Mouse (Mus musculus) adrenal gland, postnatal 36 days (tissue): ENCODE measurements around the gene Wfdc1. TPM values are rescaled to one million over a fixed set of nuclear protein-coding genes. Genes with fewer than 3 reads are reported as not detected.

Experiments
- DNase-seq, 2 experiments: peaks; one replicate each; pipeline ENCODE4 v3.0.0; 2021; ENCODE audit warnings: mixed read lengths in 1 of 2
- long read RNA-seq, 2 experiments: library from polyadenylated mRNA; stranded (forward); transcript quantifications; one replicate each; pipeline ENCODE4 v2.0.0; 2021; ENCODE audit warnings: borderline sequencing depth in 2 of 2
- total RNA-seq, 2 experiments: library from RNA; stranded (reverse); gene quantifications; 2 replicates each; pipeline ENCODE4 v1.2.3; 2021

Gene Wfdc1
- 10 to 100 TPM in 1 of 2 experiments, 1 to 10 TPM in 1; 9.7 to 15.6 TPM for total RNA-seq
- long read RNA-seq, experiment 1, transcript Wfdc1-201 (7 exons, 1,371 nt) = major isoform, 19 of 27 reads
- long read RNA-seq, experiment 1, partial matches to known transcripts = 2 of 27 reads
- long read RNA-seq, experiment 1, other reads (novel, unspliced or antisense) = 6 of 27 reads
- long read RNA-seq, experiment 2, partial matches to known transcripts = 0 of 3 reads
- long read RNA-seq, experiment 2, other reads (novel, unspliced or antisense) = 1 of 3 reads

DNA sequence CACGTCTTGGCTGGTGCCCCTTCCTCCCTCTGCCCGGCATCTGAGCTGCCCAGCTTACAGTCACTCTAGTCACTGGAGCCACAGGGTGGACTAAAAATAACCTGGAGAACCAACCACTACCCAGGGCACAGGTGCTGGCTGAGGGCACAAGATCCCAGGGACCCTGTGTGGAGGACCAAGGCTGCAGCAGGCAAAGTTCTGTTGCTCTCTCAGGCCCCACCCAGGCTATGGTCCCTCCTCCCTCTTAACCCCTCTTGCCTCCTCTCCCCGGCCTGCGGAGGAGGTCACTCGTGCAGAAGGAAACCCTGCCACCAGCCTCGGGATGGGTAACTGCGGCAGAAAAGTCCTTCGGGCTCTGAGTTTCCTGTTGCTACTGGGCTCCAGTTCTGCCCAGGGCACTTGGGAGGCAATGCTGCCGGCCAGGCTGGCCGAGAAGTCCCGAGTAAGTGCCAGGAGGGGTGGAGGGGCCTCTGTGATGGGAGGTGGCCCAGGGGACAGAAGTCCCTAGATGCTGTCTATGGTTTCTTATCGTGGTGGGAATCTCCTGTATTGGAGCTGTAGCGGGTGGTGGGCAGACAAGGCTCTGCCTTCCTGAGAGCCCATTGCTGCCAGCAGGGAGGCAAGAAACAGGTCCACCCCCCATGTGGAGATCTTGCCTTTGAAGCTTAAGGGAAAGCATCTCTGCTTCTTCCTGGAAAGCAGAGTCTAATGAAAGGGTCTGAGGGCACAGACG is at the start of gene Wfdc1:
Gene Wfdc1 (plus strand): TSS at position 147 of the 733 bp plus-strand sequence.
- DNase-seq = peak; percentile 26 to 44

DNA sequence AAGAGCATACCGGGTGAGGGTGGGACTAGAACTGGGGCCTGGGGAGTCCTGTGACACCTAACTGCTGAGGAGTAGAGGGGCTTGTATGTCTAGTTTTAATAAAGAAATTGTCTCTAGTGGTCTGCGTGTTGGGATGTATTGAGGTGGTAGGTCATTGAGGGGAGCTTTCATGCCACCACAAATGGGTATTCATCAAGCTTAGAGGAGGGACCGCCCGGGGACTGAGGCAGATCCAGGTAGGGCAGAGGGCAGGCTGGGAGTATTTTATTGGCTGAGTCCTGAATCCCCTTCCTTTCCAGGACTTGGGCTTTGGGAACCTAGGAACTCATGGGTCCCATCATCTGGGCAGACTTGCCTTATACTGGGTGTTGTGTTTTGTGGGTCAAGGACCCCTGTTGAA is 49.4 kb upstream of the Wfdc1 start:
- no peak for DNase-seq

DNA sequence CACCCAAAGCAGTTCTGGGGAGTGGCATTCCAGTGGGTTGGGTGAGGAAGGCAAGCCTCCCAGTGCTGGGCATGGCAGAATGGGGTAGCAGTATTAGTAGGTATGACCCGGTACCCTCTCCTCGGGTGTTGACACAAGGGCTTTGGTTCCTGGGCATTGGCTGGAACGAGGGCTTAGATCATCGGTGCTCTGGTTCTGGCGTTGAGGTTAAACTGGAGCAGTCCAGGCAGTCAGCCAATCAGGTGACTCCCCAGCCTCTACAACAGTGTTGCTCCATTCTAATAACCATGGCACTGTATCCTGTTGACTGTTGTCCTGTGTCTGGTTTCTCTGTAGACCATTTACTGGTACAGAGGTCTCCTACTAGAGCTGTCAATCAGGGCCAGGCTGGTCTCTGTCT is 48.6 kb upstream of the Wfdc1 start:
- peak; percentile 45 to 64 for DNase-seq

DNA sequence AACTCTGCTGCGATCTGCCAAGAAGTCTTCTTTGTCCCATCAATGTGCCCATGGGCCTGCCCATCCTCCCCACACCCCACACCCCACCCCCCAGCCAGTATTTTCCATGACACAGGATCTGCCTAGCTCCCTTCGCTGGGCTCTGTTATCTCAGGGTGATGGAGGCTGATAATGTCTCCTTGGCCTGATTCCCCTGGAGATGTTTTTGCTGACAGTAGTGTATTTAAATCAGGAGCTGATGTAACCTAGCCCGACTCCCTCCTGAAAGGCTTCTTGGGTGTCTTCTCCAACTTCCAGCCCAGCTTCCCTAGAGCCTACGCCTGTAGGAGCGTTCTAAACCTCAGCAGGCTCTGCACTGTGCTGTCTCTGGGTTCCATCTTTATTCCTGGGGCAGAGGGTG is 47.3 kb upstream of the Wfdc1 start:
- DNase-seq = no peak

DNA sequence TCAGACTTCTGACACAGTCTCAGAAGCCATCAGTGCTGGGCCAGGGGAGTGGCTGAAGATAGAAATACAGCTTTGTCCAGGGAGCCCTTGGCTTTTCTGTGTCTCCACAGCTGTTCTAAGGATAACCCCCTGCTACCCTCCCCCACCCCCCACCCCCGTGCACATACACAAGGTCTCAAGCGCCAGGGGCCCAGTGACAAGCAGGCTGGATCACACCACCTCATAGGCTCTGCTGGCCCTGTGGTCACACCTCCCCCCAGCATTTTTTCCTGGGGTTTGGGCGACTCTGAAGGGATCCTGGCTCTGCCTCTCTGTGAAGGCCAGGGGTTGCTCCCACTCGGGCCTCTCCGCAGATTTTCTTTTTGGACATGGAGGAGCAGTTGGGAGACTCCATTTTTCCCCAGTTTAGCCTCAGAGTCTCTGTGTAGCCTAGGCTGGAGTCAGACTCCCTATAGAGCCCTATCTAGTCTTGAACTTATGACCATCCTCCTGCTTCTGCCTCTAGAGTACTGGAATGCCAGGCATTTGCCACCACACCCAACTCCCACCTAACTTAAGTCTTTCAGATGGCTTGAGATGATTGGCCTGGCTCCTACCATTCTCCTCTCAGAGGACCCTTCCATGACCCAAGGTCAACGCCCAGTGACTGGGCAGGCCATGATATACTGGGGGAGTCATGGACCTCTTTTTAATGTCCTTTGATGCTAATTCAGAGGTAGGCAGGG is 45.9 kb upstream of the Wfdc1 start:
- DNase-seq = no peak

GRCm38 (mm10) chr8:119620848-119621465 is 45.2 kb upstream of the Wfdc1 start:
- no peak for DNase-seq

DNA sequence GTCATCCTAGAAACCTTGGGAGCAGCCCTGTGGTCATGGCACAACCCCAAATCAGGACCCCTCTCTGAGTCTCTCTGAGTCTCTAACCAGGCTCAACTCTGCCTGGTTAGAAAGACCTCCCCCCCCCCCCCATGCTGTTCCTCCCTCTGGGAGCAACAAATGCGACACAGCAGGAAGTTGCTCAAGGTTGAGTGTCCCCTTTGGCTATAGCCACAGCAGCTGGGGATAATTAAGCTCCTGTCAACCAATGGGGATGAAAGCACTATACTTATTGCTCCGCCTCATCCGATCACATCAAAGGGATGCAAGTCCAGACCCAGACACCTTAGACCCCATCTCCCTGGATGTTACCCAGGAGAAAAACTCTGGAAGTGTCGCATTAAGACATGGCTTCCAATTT is 43.6 kb upstream of the Wfdc1 start:
- no peak for DNase-seq

DNA sequence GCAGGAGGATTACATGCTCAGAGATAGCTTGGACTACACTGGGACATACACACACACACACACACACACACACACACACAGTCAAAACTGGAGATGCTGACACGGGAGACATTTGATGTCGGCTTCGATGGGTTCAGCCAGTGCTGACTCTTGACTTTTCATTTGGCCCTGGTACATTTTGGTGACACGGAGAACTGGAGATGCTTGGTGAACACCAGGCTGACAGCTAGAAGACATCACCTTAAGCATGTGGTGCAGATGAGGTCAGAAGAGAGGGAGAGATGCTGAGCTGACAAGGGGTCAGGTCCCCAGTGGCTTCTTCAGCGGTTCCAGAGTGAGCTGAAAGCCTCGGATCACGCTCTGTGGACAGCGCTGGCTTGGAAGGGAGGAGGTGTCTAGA is 43.1 kb upstream of the Wfdc1 start:
- no peak for DNase-seq

DNA sequence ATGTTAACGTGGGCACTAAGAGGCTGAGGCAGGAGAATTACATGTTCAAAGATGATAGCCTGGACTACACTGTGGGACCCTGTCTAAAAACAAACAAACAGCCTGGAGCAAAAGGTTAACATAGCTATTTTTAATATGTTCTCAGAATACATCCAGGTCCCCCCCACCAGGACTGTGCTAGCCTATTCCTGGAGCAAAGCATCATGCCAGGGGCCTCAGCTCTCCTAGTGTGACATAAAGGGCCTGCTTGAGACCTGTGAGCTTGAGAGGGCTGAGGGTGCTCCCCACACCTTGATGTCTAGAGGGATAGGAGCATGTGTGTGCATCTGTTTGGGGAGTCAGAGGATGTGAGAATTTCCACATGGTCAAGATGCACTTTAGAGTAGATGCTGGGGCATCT is 42.4 kb upstream of the Wfdc1 start:
- no peak for DNase-seq

GRCm38 (mm10) chr8:119624916-119625315 is 41.2 kb upstream of the Wfdc1 start:
- DNase-seq = no peak

GRCm38 (mm10) chr8:119625788-119626187 is 40.4 kb upstream of the Wfdc1 start:
- DNase-seq = no peak

- no peak for DNase-seq
These were observed 39.0 kb upstream of the Wfdc1 start for GRCm38 (mm10) chr8:119627199-119627598.

- no peak for DNase-seq
These were observed 38.4 kb upstream of the Wfdc1 start for GRCm38 (mm10) chr8:119627613-119628359.

DNA sequence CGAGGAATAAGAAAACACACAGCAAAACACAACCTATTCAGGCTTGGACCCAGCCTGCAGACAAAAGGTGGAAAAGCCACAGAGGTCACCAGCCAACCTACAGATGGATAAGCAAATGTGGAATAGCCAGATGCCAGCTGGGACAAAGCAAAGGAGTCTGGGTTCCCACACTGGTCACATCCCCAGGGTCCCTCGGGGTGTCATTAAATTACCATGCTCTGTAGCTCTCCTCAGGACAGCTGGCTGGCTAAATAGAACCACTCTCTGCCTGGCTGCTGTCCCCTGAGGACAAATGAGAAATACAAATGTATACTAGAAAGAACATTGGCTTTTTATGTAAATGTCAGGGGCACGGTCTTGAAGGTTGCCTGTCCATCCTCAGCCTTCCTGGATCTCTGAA is 35.3 kb upstream of the Wfdc1 start:
- DNase-seq = no peak

- DNase-seq = no peak
These were observed 33.9 kb upstream of the Wfdc1 start for GRCm38 (mm10) chr8:119632246-119632645.

GRCm38 (mm10) chr8:119632909-119633308 is 33.3 kb upstream of the Wfdc1 start:
- DNase-seq = no peak

DNA sequence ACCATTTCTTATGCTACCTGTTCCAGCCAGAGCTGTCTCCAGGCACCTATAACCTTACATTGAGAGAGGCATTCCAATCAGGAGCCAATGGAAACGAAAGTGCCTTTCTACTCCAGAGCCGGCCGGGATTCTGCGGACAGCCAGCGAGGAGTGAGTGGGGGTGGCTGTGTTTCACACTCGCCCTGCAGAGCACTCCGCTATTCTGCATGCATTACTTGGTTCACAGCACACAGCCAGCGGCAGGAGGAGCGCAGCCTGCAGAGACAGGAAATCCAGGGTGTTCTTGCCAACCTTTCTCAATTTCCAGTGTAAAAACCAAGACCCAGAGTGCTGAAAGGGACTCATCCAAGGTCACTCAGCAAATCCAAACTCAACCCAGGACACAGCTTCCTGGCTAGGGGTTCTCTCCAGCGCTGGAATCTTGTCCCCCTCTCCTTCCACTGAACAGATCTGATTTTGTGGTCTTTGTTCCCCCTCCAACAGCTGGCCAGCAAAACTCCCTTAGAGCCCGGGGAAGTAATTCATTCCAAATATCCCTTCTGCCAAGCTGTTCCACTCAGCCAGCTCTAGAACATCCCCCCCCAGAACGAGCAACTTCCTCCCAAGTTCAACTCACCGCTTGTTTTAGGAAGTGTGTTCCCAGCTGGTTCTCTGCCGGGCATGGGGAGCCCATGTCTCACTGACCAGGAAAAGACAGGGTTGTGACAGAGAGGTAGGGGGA is 31.4 kb upstream of the Wfdc1 start:
- DNase-seq = no peak

DNA sequence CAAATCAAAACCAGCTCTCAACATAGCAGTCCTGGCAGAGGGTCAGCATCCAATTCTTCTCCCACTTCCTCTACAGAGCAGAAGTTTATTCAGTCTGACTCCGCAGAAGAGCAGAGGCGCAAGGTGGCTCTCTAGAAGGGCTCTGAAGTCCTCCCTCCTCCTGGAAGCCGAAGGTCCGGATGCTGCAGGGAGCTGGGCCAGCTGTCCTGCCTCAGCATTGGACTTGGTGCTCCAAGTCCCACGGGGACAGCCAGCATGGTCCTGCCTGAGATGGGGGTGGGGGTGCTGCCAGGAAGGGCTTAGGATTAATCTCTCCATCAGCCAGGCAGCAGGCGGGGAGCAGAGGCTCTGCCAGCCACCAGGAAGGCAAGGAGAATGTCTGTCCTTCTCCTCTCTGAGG is 30.8 kb upstream of the Wfdc1 start, which contains the start of gene Kcng4:
Gene Kcng4 (minus strand): TSS at position 303 of the 400 bp plus-strand sequence.
- peak in 1 of 2 experiments; percentile 42 for DNase-seq

GRCm38 (mm10) chr8:119635958-119636357 is 30.2 kb upstream of the Wfdc1 start:
- DNase-seq = no peak

DNA sequence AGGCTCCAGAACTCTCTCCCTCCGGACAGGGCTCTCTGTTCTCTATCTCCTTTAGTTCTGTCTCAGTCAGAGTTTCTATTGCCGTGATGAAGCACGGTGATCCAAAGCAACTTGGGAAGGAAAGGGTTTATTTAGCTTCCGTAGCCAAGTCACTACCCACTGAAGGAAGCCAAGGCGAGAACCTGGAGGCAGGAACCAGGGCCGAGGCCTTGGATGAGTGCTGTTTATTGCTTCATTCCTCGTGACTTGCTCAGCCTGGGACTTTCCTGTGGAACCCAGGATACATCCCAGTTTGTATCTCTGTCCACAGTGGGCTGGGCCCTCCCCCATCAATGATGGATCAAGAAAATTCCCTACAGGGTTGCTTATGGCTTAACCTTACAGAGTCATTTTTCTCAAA is 29.4 kb upstream of the Wfdc1 start:
- DNase-seq = peak; percentile 48 to 52

GRCm38 (mm10) chr8:119637381-119637780 is 28.8 kb upstream of the Wfdc1 start:
- DNase-seq = no peak
